Mouse (Mus musculus) liver, embryonic 15.5 days (tissue): ENCODE results near the gene Ncapg. TPM values are rescaled to one million over a fixed set of nuclear protein-coding genes. Genes with fewer than 3 reads are reported as not detected.
"Not testable (repeated sequence)": the region's sequence is repeated elsewhere in the genome, so short reads cannot be mapped to it uniquely, and the experiment has no call there.

Source experiments
- ATAC-seq: fragments of 200-750 bp; cut with Nextera tagmentation; 2 replicates; pipeline ENCODE4 v1.8.0; 2017; ENCODE audit warnings: moderate number of reproducible peaks, mild to moderate bottlenecking, moderate library complexity; ENCODE audit not compliant: insufficient read depth
- H3K27ac ChIP-seq: fragments of 300-500 bp; sonication (generic); replicated peaks from 2 replicates; pipeline ENCODE4 v1.5.1; 2015; ENCODE audit warnings: mild to moderate bottlenecking, inconsistent platforms
- H3K27me3 ChIP-seq: fragments of 300-500 bp; sonication (generic); 2 replicates; pipeline ENCODE4 v1.6.1; 2015; ENCODE audit warnings: mild to moderate bottlenecking, inconsistent platforms
- H3K36me3 ChIP-seq: fragments of 300-500 bp; sonication (generic); replicated peaks from 2 replicates; pipeline ENCODE4 v1.6.1; 2015; ENCODE audit warnings: moderate library complexity, mild to moderate bottlenecking, inconsistent platforms
- H3K4me1 ChIP-seq: fragments of 300-500 bp; sonication (generic); replicated peaks from 2 replicates; pipeline ENCODE4 v1.6.1; 2015; ENCODE audit warnings: inconsistent platforms
- H3K4me2 ChIP-seq: fragments of 300-500 bp; sonication (generic); 2 replicates; pipeline ENCODE4 v1.6.1; 2015; ENCODE audit warnings: moderate library complexity, mild to moderate bottlenecking, inconsistent platforms
- H3K4me3 ChIP-seq: fragments of 300-500 bp; sonication (generic); replicated peaks from 2 replicates; pipeline ENCODE4 v1.5.1; 2015; ENCODE audit warnings: mild to moderate bottlenecking, inconsistent platforms
- H3K9ac ChIP-seq: fragments of 300-500 bp; sonication (generic); 2 replicates; pipeline ENCODE4 v1.6.1; 2015; ENCODE audit warnings: moderate library complexity, mild to moderate bottlenecking, inconsistent platforms
- H3K9me3 ChIP-seq: fragments of 300-500 bp; sonication (generic); replicated peaks from 2 replicates; pipeline ENCODE4 v1.6.1; 2016; ENCODE audit warnings: inconsistent platforms
- WGBS: fragments of 180-500 bp; shearing (Covaris S2); methylation state at CpG from one replicate; pipeline ENCODE4 v1.1.7; 2015; ENCODE audit warnings: mixed read lengths; ENCODE audit not compliant: insufficient replicate concordance; 5-methylcytosine and 5-hydroxymethylcytosine counted together
- polyA plus RNA-seq: library from polyadenylated mRNA; unstranded; fragments of >200 nt; fragmentation: Nextera tagmentation; extraction: Ambion mirVana; gene quantifications from 2 replicates; pipeline ENCODE4 v1.2.1, GENCODE M21; 2015

Ncapg gene
- polyA plus RNA-seq = 44.5 and 47.7 TPM in 2 replicates

- H3K4me1 ChIP-seq = peaks cover 13% of the 10 kb centered on the region
- H3K9ac ChIP-seq = peak within 1 kb of the TSS; percentile 89
- H3K27ac ChIP-seq = peak within 1 kb of the TSS; percentile 93
- WGBS = under 1% methylated on average over 66 of the region's 66 CpGs
- peak within 1 kb of the TSS; percentile 91 for H3K4me3 ChIP-seq
- H3K9me3 ChIP-seq = no peaks in the 10 kb centered on the region
- peak; percentile 99 for ATAC-seq
- peak within 1 kb of the TSS; percentile 92 for H3K4me2 ChIP-seq
- peaks cover 13% of the 10 kb centered on the region for H3K36me3 ChIP-seq
- no peaks in the 10 kb centered on the region for H3K27me3 ChIP-seq
Observed at GRCm38 (mm10) chr5:45669598-45670279, at the start of gene Ncapg. Ncapg (plus strand) TSS chr5:45669919.

- Histone ChIP-seq H3K4me2 (no peak overlapping the region), H3K9ac (no peak overlapping the region), H3K36me3 (no peaks in the 10 kb centered on the region), H3K27me3 (no peaks in the 10 kb centered on the region), H3K9me3 (no peaks in the 10 kb centered on the region), H3K27ac (no peak overlapping the region), H3K4me1 (no peaks in the 10 kb centered on the region), H3K4me3 (no peak overlapping the region)
- 49% methylated on average over 3 of the region's 3 CpGs for WGBS
- ATAC-seq = no peak
Observed at GRCm38 (mm10) chr5:45621511-45621910, 48.2 kb upstream of the Ncapg start.

GRCm38 (mm10) chr5:45627771-45628170 lies 41.9 kb upstream of the Ncapg start:
- Histone ChIP-seq H3K9ac (no peak overlapping the region), H3K9me3 (no peaks in the 10 kb centered on the region), H3K27ac (no peak overlapping the region), H3K4me1 (no peaks in the 10 kb centered on the region), H3K4me2 (no peak overlapping the region), H3K27me3 (no peaks in the 10 kb centered on the region), H3K36me3 (no peaks in the 10 kb centered on the region), H3K4me3 (no peak overlapping the region)
- ATAC-seq = no peak
- 53% methylated on average over 1 of the region's 1 CpGs for WGBS

- Histone ChIP-seq H3K27me3 (no peaks in the 10 kb centered on the region), H3K4me3 (no peak overlapping the region), H3K4me1 (no peaks in the 10 kb centered on the region), H3K9ac (no peak overlapping the region), H3K4me2 (no peak overlapping the region), H3K36me3 (no peaks in the 10 kb centered on the region), H3K27ac (no peak overlapping the region), H3K9me3 (no peaks in the 10 kb centered on the region)
- no peak for ATAC-seq
Observed at GRCm38 (mm10) chr5:45629470-45629869, 40.2 kb upstream of the Ncapg start.

- Histone ChIP-seq H3K27ac (no peak overlapping the region), H3K27me3 (peaks cover 39% of the 10 kb centered on the region), H3K4me3 (no peak overlapping the region), H3K9ac (no peak overlapping the region), H3K4me2 (no peak overlapping the region), H3K36me3 (no peaks in the 10 kb centered on the region), H3K4me1 (no peaks in the 10 kb centered on the region; the same call in 1 of the 2 replicates), H3K9me3 (no peaks in the 10 kb centered on the region)
- no peak for ATAC-seq
- 62% methylated on average over 3 of the region's 3 CpGs for WGBS
Observed at GRCm38 (mm10) chr5:45638378-45638777, 31.3 kb upstream of the Ncapg start.

- no peak for ATAC-seq
- Histone ChIP-seq H3K9me3 (no peaks in the 10 kb centered on the region), H3K27me3 (peaks cover 39% of the 10 kb centered on the region), H3K4me3 (peak within 1 kb of the TSS; percentile 44), H3K4me2 (peak within 1 kb of the TSS; percentile 72), H3K27ac (no peak within 1 kb of the TSS), H3K4me1 (no peaks in the 10 kb centered on the region; the same call in 1 of the 2 replicates), H3K9ac (no peak within 1 kb of the TSS), H3K36me3 (no peaks in the 10 kb centered on the region)
- under 1% methylated on average over 48 of the region's 48 CpGs for WGBS
Observed at GRCm38 (mm10) chr5:45638806-45639714, 30.7 kb upstream of the Ncapg start, which contains the start of gene Fam184b. Fam184b (minus strand) TSS chr5:45639614.

- Histone ChIP-seq H3K27me3 (peaks cover 39% of the 10 kb centered on the region), H3K4me3 (peak overlapping the region; percentile 44), H3K9ac (no peak overlapping the region), H3K4me1 (no peaks in the 10 kb centered on the region; the same call in 1 of the 2 replicates), H3K9me3 (no peaks in the 10 kb centered on the region), H3K27ac (no peak overlapping the region), H3K36me3 (no peaks in the 10 kb centered on the region), H3K4me2 (peak overlapping the region; percentile 72)
- ATAC-seq = no peak
- WGBS = 4% methylated on average over 8 of the region's 8 CpGs
Observed at GRCm38 (mm10) chr5:45639715-45640092, 30.0 kb upstream of the Ncapg start.

GRCm38 (mm10) chr5:45651026-45651703 lies 18.6 kb upstream of the Ncapg start:
- WGBS = 76% methylated on average over 2 of the region's 2 CpGs
- Histone ChIP-seq H3K4me2 (no peak overlapping the region), H3K9me3 (no peaks in the 10 kb centered on the region), H3K27ac (no peak overlapping the region), H3K4me1 (no peaks in the 10 kb centered on the region), H3K27me3 (no peaks in the 10 kb centered on the region), H3K36me3 (no peaks in the 10 kb centered on the region), H3K4me3 (no peak overlapping the region), H3K9ac (no peak overlapping the region)
- ATAC-seq = no peak

- 84% methylated on average over 13 of the region's 13 CpGs for WGBS
- not testable (repeated sequence) for H3K27me3 ChIP-seq, H3K4me3 ChIP-seq, H3K36me3 ChIP-seq, H3K4me2 ChIP-seq, H3K9ac ChIP-seq, ATAC-seq, H3K9me3 ChIP-seq, H3K27ac ChIP-seq, H3K4me1 ChIP-seq
Observed at GRCm38 (mm10) chr5:45658406-45658805, 11.3 kb upstream of the Ncapg start.

- H3K9me3 ChIP-seq = no peaks in the 10 kb centered on the region
- H3K4me3 ChIP-seq = peak overlapping the region; percentile 91
- H3K27me3 ChIP-seq = no peaks in the 10 kb centered on the region
- peak overlapping the region; percentile 92 for H3K4me2 ChIP-seq
- peaks cover 13% of the 10 kb centered on the region for H3K4me1 ChIP-seq
- no peak for ATAC-seq
- WGBS = 19% methylated on average over 3 of the region's 3 CpGs
- peaks cover 11% of the 10 kb centered on the region for H3K36me3 ChIP-seq
- no peak overlapping the region for H3K9ac ChIP-seq
- H3K27ac ChIP-seq = no peak overlapping the region
Observed at GRCm38 (mm10) chr5:45668324-45668723, 1.4 kb upstream of the Ncapg start.

GRCm38 (mm10) chr5:45668831-45669230 lies 888 bp upstream of the Ncapg start:
- peak overlapping the region; percentile 93 for H3K27ac ChIP-seq
- WGBS = under 1% methylated on average over 3 of the region's 3 CpGs

More at GRCm38 (mm10) chr5:45668831-45669230, 888 bp upstream of the Ncapg start:
- no peaks in the 10 kb centered on the region for H3K27me3 ChIP-seq
- peaks cover 13% of the 10 kb centered on the region for H3K4me1 ChIP-seq
- H3K36me3 ChIP-seq = peaks cover 11% of the 10 kb centered on the region
- ATAC-seq = no peak
- peak overlapping the region; percentile 88 for H3K9ac ChIP-seq
- H3K4me3 ChIP-seq = peak overlapping the region; percentile 91
- H3K9me3 ChIP-seq = no peaks in the 10 kb centered on the region
- peak overlapping the region; percentile 92 for H3K4me2 ChIP-seq
